Mouse (Mus musculus): ENCODE data around the gene Cmss1. TPM values are rescaled to one million over a fixed set of nuclear protein-coding genes. Genes with fewer than 3 reads are reported as not detected.

Cmss1 gene
- polyA plus RNA-seq, 1 experiment, result 26.5 TPM

DNA sequence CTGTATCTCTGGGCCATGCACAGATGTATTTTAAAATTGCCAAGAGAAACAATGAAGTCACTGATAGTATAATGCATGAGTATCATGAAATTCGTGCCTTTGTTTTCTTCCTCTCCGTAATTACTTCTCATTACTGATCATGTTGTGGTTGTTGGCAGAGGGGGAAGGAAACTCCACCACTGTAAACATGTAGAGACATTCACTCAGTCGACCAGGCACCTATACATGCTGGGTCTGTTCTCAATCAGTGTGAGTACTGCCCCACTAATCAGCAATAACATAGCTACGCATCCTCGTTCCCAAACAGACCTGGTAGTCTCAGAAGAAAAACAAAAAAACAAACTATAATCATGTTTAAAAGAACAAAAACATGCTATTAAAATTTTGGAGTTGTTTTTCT lies 103.9 kb downstream of the Cmss1 start:
- no peak overlapping the region for H3ac ChIP-seq (ENCODE audit: control insufficient read depth, insufficient read length)
- no peaks in the 10 kb centered on the region for H3K79me2 ChIP-seq (ENCODE audit: control insufficient read depth, insufficient read depth)
- TF ChIP-seq POLR2A (IDR thresholded peaks at IDR 0.05; ENCODE audit: insufficient read length, low read depth), result no peak
- no peak for TF ChIP-seq TCF12 (IDR thresholded peaks at IDR 0.05; ENCODE audit: insufficient read depth, poor library complexity, severe bottlenecking)
- no peak for TF ChIP-seq USF1 (IDR thresholded peaks at IDR 0.05; ENCODE audit: low read depth)

GRCm38 (mm10) chr16:57502230-57502629 lies 104.4 kb downstream of the Cmss1 start:
- Histone ChIP-seq H3K27me3 (ENCODE audit: control insufficient read depth, insufficient read depth, insufficient read length) (no peaks in the 10 kb centered on the region), H3ac (ENCODE audit: control insufficient read depth, insufficient read length) (no peak overlapping the region), H3K36me3 (ENCODE audit: control insufficient read depth, insufficient read depth) (no peaks in the 10 kb centered on the region), H3K4me3 (no peak overlapping the region), H3K4me2 (ENCODE audit: low read depth) (no peak overlapping the region), H3K79me2 (ENCODE audit: control insufficient read depth, insufficient read depth) (no peaks in the 10 kb centered on the region)
- TF ChIP-seq E2F4 (IDR thresholded peaks at IDR 0.05; ENCODE audit: insufficient read depth) (no peak), REST (IDR thresholded peaks at IDR 0.05; ENCODE audit: insufficient read depth, insufficient read length) (no peak)

More for the DNA sequence above, 103.9 kb downstream of the Cmss1 start:
- Histone ChIP-seq H3K4me3 (no peak overlapping the region), H3K4me2 (ENCODE audit: low read depth) (no peak overlapping the region), H3K36me3 (ENCODE audit: control insufficient read depth, insufficient read depth) (no peaks in the 10 kb centered on the region), H3K27me3 (ENCODE audit: control insufficient read depth, insufficient read depth, insufficient read length) (no peaks in the 10 kb centered on the region)

DNA sequence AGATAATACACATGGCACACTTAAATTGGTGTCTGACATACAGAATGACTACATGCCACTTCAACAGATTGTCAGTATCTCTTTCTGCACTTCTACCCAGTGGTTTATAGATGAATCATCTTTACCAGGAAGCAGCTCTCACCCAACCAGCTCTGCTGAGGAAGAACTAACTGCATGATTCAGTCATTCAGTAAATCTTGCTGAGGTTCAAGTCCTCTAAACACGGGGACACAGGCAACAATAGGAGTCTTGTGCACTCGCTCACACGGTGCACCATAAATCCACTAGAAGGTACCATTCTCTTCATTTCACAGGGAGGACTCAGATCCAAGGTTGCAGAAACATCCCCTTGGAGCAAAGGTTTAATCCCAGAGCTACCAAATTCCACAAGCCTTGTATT lies 105.8 kb downstream of the Cmss1 start:
- Histone ChIP-seq H3K36me3 (ENCODE audit: control insufficient read depth, insufficient read depth) (no peaks in the 10 kb centered on the region), H3K79me2 (ENCODE audit: control insufficient read depth, insufficient read depth) (no peaks in the 10 kb centered on the region), H3ac (ENCODE audit: control insufficient read depth, insufficient read length) (no peak overlapping the region), H3K4me3 (no peak overlapping the region), H3K4me2 (ENCODE audit: low read depth) (peak overlapping the region; percentile 26), H3K27me3 (ENCODE audit: control insufficient read depth, insufficient read depth, insufficient read length) (no peaks in the 10 kb centered on the region)
- TF ChIP-seq USF1 (IDR thresholded peaks at IDR 0.05; ENCODE audit: low read depth) (no peak), CEBPB (IDR thresholded peaks at IDR 0.05; ENCODE audit: insufficient read depth, poor library complexity, severe bottlenecking) (no peak), POLR2A (IDR thresholded peaks at IDR 0.05; ENCODE audit: insufficient read length, low read depth) (no peak)

- Histone ChIP-seq H3K4me3 (no peak overlapping the region), H3ac (ENCODE audit: control insufficient read depth, insufficient read length) (no peak overlapping the region), H3K36me3 (ENCODE audit: control insufficient read depth, insufficient read depth) (no peaks in the 10 kb centered on the region), H3K4me2 (ENCODE audit: low read depth) (no peak overlapping the region), H3K27me3 (ENCODE audit: control insufficient read depth, insufficient read depth, insufficient read length) (no peaks in the 10 kb centered on the region), H3K79me2 (ENCODE audit: control insufficient read depth, insufficient read depth) (no peaks in the 10 kb centered on the region)
- TF ChIP-seq MAX (IDR thresholded peaks at IDR 0.05; ENCODE audit: low read depth) (no peak), CEBPB (IDR thresholded peaks at IDR 0.05; ENCODE audit: insufficient read depth, poor library complexity, severe bottlenecking) (no peak), POLR2A (IDR thresholded peaks at IDR 0.05; ENCODE audit: insufficient read length, low read depth) (no peak), POLR2AphosphoS2 (IDR thresholded peaks at IDR 0.05; ENCODE audit: insufficient read length, low read depth) (no peak), TCF12 (IDR thresholded peaks at IDR 0.05; ENCODE audit: insufficient read depth, poor library complexity, severe bottlenecking) (no peak), TCF3 (IDR thresholded peaks at IDR 0.05; ENCODE audit: insufficient read length, low read depth) (no peak), USF1 (IDR thresholded peaks at IDR 0.05; ENCODE audit: low read depth) (no peak), MYOD1 (IDR thresholded peaks at IDR 0.05; ENCODE audit: control insufficient read depth in 1 of 3, insufficient read length in 2 of 3, low read depth in 2 of 3) (no peak), MYOG (IDR thresholded peaks at IDR 0.05; ENCODE audit: control insufficient read depth in 1 of 3, insufficient read depth in 1 of 3, insufficient read length in 2 of 3, low read depth in 2 of 3) (no peak), REST (IDR thresholded peaks at IDR 0.05; ENCODE audit: insufficient read depth, insufficient read length) (no peak)
Observed at GRCm38 (mm10) chr16:57496437-57497173, 110.1 kb downstream of the Cmss1 start.

DNA sequence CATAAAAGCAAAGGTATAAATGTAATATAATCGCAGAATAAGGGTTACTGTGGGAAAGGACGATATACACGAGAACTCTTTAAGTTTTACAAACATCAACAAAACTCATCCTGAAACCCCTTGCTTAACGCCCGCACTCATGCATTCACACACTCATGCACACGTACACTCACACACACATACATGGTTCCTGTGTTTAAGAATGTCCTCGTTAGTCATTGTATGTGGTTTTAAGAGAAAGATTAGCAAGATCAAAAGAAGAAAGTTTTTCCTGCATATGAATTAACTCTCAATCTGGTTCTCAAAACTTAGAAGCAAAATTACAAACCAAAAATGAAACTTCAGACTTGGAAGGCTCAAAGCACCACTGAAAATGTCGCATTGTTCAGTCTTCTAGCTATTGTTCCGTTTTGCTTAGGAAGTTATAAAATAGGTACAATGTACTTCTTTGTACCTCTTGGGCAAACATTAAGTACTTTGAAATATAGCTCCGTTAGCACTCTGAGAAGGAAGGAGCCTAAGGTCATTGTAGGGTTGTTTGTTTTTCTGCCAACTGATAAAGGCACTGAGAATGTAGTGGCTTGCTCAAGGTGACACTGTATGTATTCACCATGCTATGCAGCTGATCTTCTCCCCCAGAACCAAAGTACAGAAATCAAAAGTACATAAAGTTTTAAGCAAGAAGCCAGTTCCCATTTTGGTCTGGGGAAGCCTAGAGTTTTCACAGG lies 111.0 kb downstream of the Cmss1 start:
- Histone ChIP-seq H3K4me2 (ENCODE audit: low read depth) (no peak overlapping the region), H3ac (ENCODE audit: control insufficient read depth, insufficient read length) (no peak overlapping the region), H3K79me2 (ENCODE audit: control insufficient read depth, insufficient read depth) (no peaks in the 10 kb centered on the region), H3K4me3 (no peak overlapping the region), H3K27me3 (ENCODE audit: control insufficient read depth, insufficient read depth, insufficient read length) (no peaks in the 10 kb centered on the region), H3K36me3 (ENCODE audit: control insufficient read depth, insufficient read depth) (no peaks in the 10 kb centered on the region)
- TF ChIP-seq POLR2A (IDR thresholded peaks at IDR 0.05; ENCODE audit: insufficient read length, low read depth), result no peak
- no peak for TF ChIP-seq REST (IDR thresholded peaks at IDR 0.05; ENCODE audit: insufficient read depth, insufficient read length)
- no peak for TF ChIP-seq MAX (IDR thresholded peaks at IDR 0.05; ENCODE audit: low read depth)
- TF ChIP-seq USF1 (IDR thresholded peaks at IDR 0.05; ENCODE audit: low read depth), result no peak
- no peak for TF ChIP-seq MYOG (IDR thresholded peaks at IDR 0.05; ENCODE audit: control insufficient read depth in 1 of 3, insufficient read depth in 1 of 3, insufficient read length in 2 of 3, low read depth in 2 of 3)
- TF ChIP-seq CEBPB (IDR thresholded peaks at IDR 0.05; ENCODE audit: insufficient read depth, poor library complexity, severe bottlenecking), result no peak
- no peak for TF ChIP-seq TCF12 (IDR thresholded peaks at IDR 0.05; ENCODE audit: insufficient read depth, poor library complexity, severe bottlenecking)
- no peak for TF ChIP-seq TCF3 (IDR thresholded peaks at IDR 0.05; ENCODE audit: insufficient read length, low read depth)
- no peak for TF ChIP-seq POLR2AphosphoS2 (IDR thresholded peaks at IDR 0.05; ENCODE audit: insufficient read length, low read depth)
- TF ChIP-seq SRF (IDR thresholded peaks at IDR 0.05; ENCODE audit: control insufficient read depth, insufficient read length, low read depth), result no peak
- no peak for TF ChIP-seq E2F4 (IDR thresholded peaks at IDR 0.05; ENCODE audit: insufficient read depth)

All from myocyte (in vitro differentiated cells).